Mouse (Mus musculus) cerebellum, adult 2 months (tissue): ENCODE measurements around the gene Slco1a5.

ENCODE experiments used
- CTCF ChIP-seq: fragments of 200-500 bp; IDR thresholded peaks from 2 replicates; pipeline ENCODE4 v1.5.1; 2011; ENCODE audit warnings: low read depth, mild to moderate bottlenecking, control low read depth, low read length, moderate library complexity, borderline replicate concordance; ENCODE audit not compliant: insufficient read depth
- POLR2A ChIP-seq: fragments of 200-500 bp; IDR thresholded peaks from 2 replicates; pipeline ENCODE4 v1.6.1; 2011; ENCODE audit warnings: low read length, control low read depth, borderline replicate concordance; ENCODE audit not compliant: insufficient read depth

DNA sequence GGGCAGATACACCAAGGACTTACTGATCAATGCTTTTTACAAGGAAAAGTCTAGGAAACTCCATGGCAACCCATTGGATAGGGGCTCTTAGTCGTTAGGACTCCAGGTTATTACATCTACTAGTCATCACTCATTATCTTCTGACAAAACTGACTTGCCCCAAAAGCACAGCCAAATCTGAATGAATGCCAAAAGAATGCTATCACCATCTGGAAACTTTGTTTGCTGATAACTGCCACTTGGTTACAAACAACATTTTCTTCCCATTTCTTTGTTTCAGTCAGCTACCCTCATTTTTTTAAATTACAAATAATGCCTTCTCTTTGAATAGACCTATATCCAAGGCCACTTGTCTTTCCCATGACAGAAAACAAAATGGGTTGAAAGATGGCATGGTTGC lies 6.4 kb upstream of the Slco1a5 start:
- no peak for TF ChIP-seq POLR2A
- no peak for TF ChIP-seq CTCF
